Mouse (Mus musculus) CH12.LX (cell line): ENCODE results near the gene Suco. TPM values are rescaled to one million over a fixed set of nuclear protein-coding genes. Genes with fewer than 3 reads are reported as not detected.

Source experiments
- DNase-seq: peaks from one replicate; pipeline ENCODE4 v3.0.0-alpha.2; 2013; ENCODE audit errors: extremely low read depth
- H3K27ac ChIP-seq: 2 replicates; pipeline ENCODE4 v1.5.1; 2012; ENCODE audit warnings: low read depth, mild to moderate bottlenecking, control low read depth, moderate library complexity; ENCODE audit not compliant: insufficient read depth
- H3K27me3 ChIP-seq: replicated peaks from 2 replicates; pipeline ENCODE3; 2012; ENCODE audit warnings: inconsistent platforms
- H3K36me3 ChIP-seq, 2 experiments: replicated peaks in 1 of 2; 2 replicates each; pipeline versions ENCODE3 to v1.6.1; 2012; ENCODE audit warnings: inconsistent platforms in 1 of 2, low read length in 1 of 2, mild to moderate bottlenecking in 1 of 2, mixed read lengths in 1 of 2, moderate library complexity in 1 of 2; ENCODE audit not compliant: control insufficient read depth in 1 of 2, insufficient read depth in 1 of 2
- H3K4me1 ChIP-seq, 2 experiments: 2 replicates each; pipeline ENCODE4 v1.6.1; 2012; ENCODE audit warnings: inconsistent platforms in 1 of 2, moderate library complexity in 1 of 2; ENCODE audit not compliant: insufficient read depth in 2 of 2, control insufficient read depth in 1 of 2
- H3K4me2 ChIP-seq: 2 replicates; pipeline ENCODE4 v1.6.1; 2012; ENCODE audit warnings: low read depth, mild to moderate bottlenecking, control low read depth; ENCODE audit not compliant: poor library complexity, insufficient read depth, severe bottlenecking
- H3K4me3 ChIP-seq, 3 experiments: fragments of 150-350 bp in 1 of 3; sonication (generic) in 1 of 3; replicated peaks in 1 of 3; 2 replicates each; pipeline versions ENCODE3 to v1.5.1; 2011 to 2012; ENCODE audit warnings: low read depth in 2 of 3, low read length in 2 of 3, mild to moderate bottlenecking in 2 of 3, moderate library complexity in 2 of 3, control low read depth in 1 of 3, improper control_type of control experiment in 1 of 3, inconsistent platforms in 1 of 3, mixed read lengths in 1 of 3; ENCODE audit not compliant: poor library complexity in 1 of 3
- H3K79me2 ChIP-seq: replicated peaks from 2 replicates; pipeline ENCODE4 v1.6.1; 2012; ENCODE audit warnings: mild to moderate bottlenecking, moderate library complexity; ENCODE audit not compliant: control insufficient read depth, poor library complexity, insufficient read depth, severe bottlenecking; ENCODE audit errors: extremely low read depth
- H3K9ac ChIP-seq: 2 replicates; pipeline ENCODE4 v1.6.1; 2012; ENCODE audit warnings: low read depth, mild to moderate bottlenecking, control low read depth, moderate library complexity; ENCODE audit not compliant: insufficient read depth
- H3K9me3 ChIP-seq: replicated peaks from 2 replicates; pipeline ENCODE3; 2012; ENCODE audit warnings: low read length, inconsistent platforms, mixed read lengths
- BHLHE40 ChIP-seq: IDR thresholded peaks from 2 replicates; pipeline ENCODE4 v1.6.1; 2011; ENCODE audit warnings: mild to moderate bottlenecking, low read depth, low read length, improper control_type of control experiment
- CHD1 ChIP-seq: IDR thresholded peaks from 2 replicates; pipeline ENCODE4 v1.6.1; 2012; ENCODE audit warnings: low read depth, low read length, improper control_type of control experiment, inconsistent platforms
- CHD2 ChIP-seq: IDR thresholded peaks from 2 replicates; pipeline ENCODE4 v1.6.1; 2011; ENCODE audit warnings: low read length, improper control_type of control experiment
- CTCF ChIP-seq, 2 experiments: IDR thresholded peaks in 1 of 2; conservative IDR thresholded peaks in 1 of 2; 2 replicates each; pipeline ENCODE4 v1.5.1; 2011 to 2012; ENCODE audit warnings: low read depth in 2 of 2, low read length in 2 of 2, improper control_type of control experiment in 1 of 2, inconsistent platforms in 1 of 2, mild to moderate bottlenecking in 1 of 2, moderate library complexity in 1 of 2
- E2F4 ChIP-seq: IDR thresholded peaks from 2 replicates; pipeline ENCODE4 v1.6.1; 2011; ENCODE audit warnings: low read depth, low read length, improper control_type of control experiment; ENCODE audit not compliant: insufficient replicate concordance
- EP300 ChIP-seq: IDR thresholded peaks from 2 replicates; pipeline ENCODE4 v1.6.1; 2011; ENCODE audit warnings: low read length, improper control_type of control experiment
- ETS1 ChIP-seq: conservative IDR thresholded peaks from 2 replicates; pipeline ENCODE4 v1.6.1; 2012; ENCODE audit warnings: low read depth, mild to moderate bottlenecking, inconsistent platforms, low read length, improper control_type of control experiment, moderate library complexity
- GABPA ChIP-seq: IDR thresholded peaks from 2 replicates; pipeline ENCODE4 v1.6.1; 2012; ENCODE audit warnings: low read depth, low read length, improper control_type of control experiment, inconsistent platforms; ENCODE audit not compliant: insufficient replicate concordance
- HCFC1 ChIP-seq: IDR thresholded peaks from 2 replicates; pipeline ENCODE4 v1.6.1; 2012; ENCODE audit warnings: low read depth, mild to moderate bottlenecking, inconsistent platforms, low read length, improper control_type of control experiment
- IRF4 ChIP-seq: IDR thresholded peaks from 2 replicates; pipeline ENCODE4 v1.6.1; 2014; ENCODE audit warnings: low read depth, mild to moderate bottlenecking, inconsistent platforms, low read length, improper control_type of control experiment
- KAT2A ChIP-seq: IDR thresholded peaks from 2 replicates; pipeline ENCODE4 v1.6.1; 2012; ENCODE audit warnings: low read length, improper control_type of control experiment, inconsistent platforms; ENCODE audit not compliant: insufficient replicate concordance
- MAFK ChIP-seq: IDR thresholded peaks from 2 replicates; pipeline ENCODE4 v1.6.1; 2011; ENCODE audit warnings: low read length, improper control_type of control experiment; ENCODE audit not compliant: insufficient replicate concordance
- MAX ChIP-seq: IDR thresholded peaks from 2 replicates; pipeline ENCODE4 v1.6.1; 2011; ENCODE audit warnings: low read length, improper control_type of control experiment
- MAZ ChIP-seq: IDR thresholded peaks from 2 replicates; pipeline ENCODE4 v1.6.1; 2012; ENCODE audit warnings: low read depth, mild to moderate bottlenecking, inconsistent platforms, low read length, improper control_type of control experiment, moderate library complexity
- MEF2A ChIP-seq: IDR thresholded peaks from 2 replicates; pipeline ENCODE4 v1.6.1; 2014; ENCODE audit warnings: low read depth, mild to moderate bottlenecking, inconsistent platforms, low read length, improper control_type of control experiment, borderline replicate concordance
- MXI1 ChIP-seq: IDR thresholded peaks from 2 replicates; pipeline ENCODE4 v1.6.1; 2011; ENCODE audit warnings: mild to moderate bottlenecking, low read depth, low read length, improper control_type of control experiment
- MYC ChIP-seq: IDR thresholded peaks from 2 replicates; pipeline ENCODE4 v1.6.1; 2011; ENCODE audit warnings: low read depth, mild to moderate bottlenecking, improper control_type of control experiment, low read length
- NELFE ChIP-seq: IDR thresholded peaks from 2 replicates; pipeline ENCODE4 v1.6.1; 2011; ENCODE audit warnings: low read depth, low read length, improper control_type of control experiment
- PAX5 ChIP-seq: IDR thresholded peaks from 2 replicates; pipeline ENCODE4 v1.6.1; 2012; ENCODE audit warnings: low read length, inconsistent platforms, mixed read lengths
- POLR2A ChIP-seq: IDR thresholded peaks from 2 replicates; pipeline ENCODE4 v1.6.1; 2011; ENCODE audit warnings: low read depth, mild to moderate bottlenecking, improper control_type of control experiment, low read length
- POLR2AphosphoS2 ChIP-seq: IDR thresholded peaks from 2 replicates; pipeline ENCODE4 v1.6.1; 2011; ENCODE audit warnings: low read depth, low read length, improper control_type of control experiment
- RAD21 ChIP-seq: IDR thresholded peaks from 2 replicates; pipeline ENCODE4 v1.6.1; 2011; ENCODE audit warnings: low read depth, mild to moderate bottlenecking, low read length, improper control_type of control experiment, moderate library complexity
- RCOR1 ChIP-seq: conservative IDR thresholded peaks from 2 replicates; pipeline ENCODE4 v1.6.1; 2012; ENCODE audit warnings: low read depth, mild to moderate bottlenecking, inconsistent platforms, low read length, improper control_type of control experiment
- SIN3A ChIP-seq: IDR thresholded peaks from 2 replicates; pipeline ENCODE4 v1.6.1; 2012; ENCODE audit warnings: low read length, improper control_type of control experiment, inconsistent platforms
- SMC3 ChIP-seq: IDR thresholded peaks from 2 replicates; pipeline ENCODE4 v1.6.1; 2011; ENCODE audit warnings: low read depth, low read length, improper control_type of control experiment
- TBP ChIP-seq: conservative IDR thresholded peaks from 2 replicates; pipeline ENCODE4 v1.6.1; 2011; ENCODE audit warnings: low read depth, low read length, improper control_type of control experiment
- UBTF ChIP-seq: IDR thresholded peaks from 2 replicates; pipeline ENCODE4 v1.6.1; 2012; ENCODE audit warnings: low read depth, mild to moderate bottlenecking, inconsistent platforms, low read length, improper control_type of control experiment, moderate library complexity
- USF2 ChIP-seq: conservative IDR thresholded peaks from 2 replicates; pipeline ENCODE4 v1.6.1; 2011; ENCODE audit warnings: low read depth, low read length, improper control_type of control experiment
- ZC3H11A ChIP-seq: IDR thresholded peaks from 2 replicates; pipeline ENCODE4 v1.6.1; 2012; ENCODE audit warnings: low read depth, mild to moderate bottlenecking, inconsistent platforms, low read length, improper control_type of control experiment
- ZKSCAN1 ChIP-seq: IDR thresholded peaks from 2 replicates; pipeline ENCODE4 v1.6.1; 2012; ENCODE audit warnings: low read depth, inconsistent platforms, low read length, improper control_type of control experiment, borderline replicate concordance
- ZMIZ1 ChIP-seq: IDR thresholded peaks from 2 replicates; pipeline ENCODE4 v1.6.1; 2012; ENCODE audit warnings: low read depth, mild to moderate bottlenecking, inconsistent platforms, low read length, improper control_type of control experiment
- ZNF384 ChIP-seq: IDR thresholded peaks from 2 replicates; pipeline ENCODE4 v1.6.1; 2012; ENCODE audit warnings: low read depth, low read length, improper control_type of control experiment, inconsistent platforms
- dilution Hi-C: fragments of 300-500 bp; cut with MboI; formaldehyde crosslinking; loops from 2 replicates; pipeline ENCODE4 v1.14.3; 2020; ENCODE audit warnings: low sequenced_read_pairs; ENCODE audit not compliant: extremely low pct_unique_long_range_greater_than_20kb, extremely low pct_ligation_motif_present
- in situ Hi-C: fragments of 300-500 bp; cut with MboI; formaldehyde crosslinking; loops from 3 replicates; pipeline ENCODE4 v1.14.3; 2019; ENCODE audit warnings: low sequenced_read_pairs, low pct_ligation_motif_present, low pct_unique_long_range_greater_than_20kb, mixed read lengths
- polyA plus RNA-seq: library from polyadenylated mRNA; unstranded; fragments of >175 nt; gene quantifications from 2 replicates; pipeline ENCODE4 v1.2.1, GENCODE M21; 2012; ENCODE audit warnings: low read depth; ENCODE audit not compliant: insufficient read length
- total RNA-seq, 2 experiments: library from RNA; depleted of rRNA; stranded (reverse); fragments of 300-350 nt in 1 of 2; fragments of >200 nt in 1 of 2; gene quantifications; 2 replicates each; pipeline ENCODE4 v1.2.3; 2012 to 2014

Gene Suco
- total and polyA plus RNA-seq, 3 experiments, result 21.8 to 41.9 (median 36.1) TPM

DNA sequence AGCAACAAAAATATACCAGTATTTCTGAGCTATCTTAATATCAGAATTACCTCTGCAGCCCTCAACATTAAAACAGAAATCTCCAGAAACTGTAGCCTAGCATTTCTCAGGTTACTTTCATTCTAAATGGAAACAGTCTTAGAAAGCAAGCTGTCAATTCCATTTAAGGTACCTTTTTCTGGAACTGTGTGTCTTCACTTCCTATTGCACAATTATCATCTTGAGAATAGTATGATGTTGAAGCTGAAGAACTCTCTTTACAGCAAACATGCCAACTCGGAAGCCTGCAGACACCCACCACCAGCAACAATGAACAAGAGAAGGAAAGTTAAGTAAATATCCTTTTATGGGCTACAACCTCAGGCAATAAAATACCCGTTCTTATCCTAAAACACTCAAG is 12.7 kb downstream of the Suco start:
- Histone ChIP-seq H3K4me3 (no peak overlapping the region), H3K4me1 (peaks cover 0 to 46% of the 10 kb centered on the region in 2 experiments; a peak in 2 of 4 replicates), H3K36me3 (peaks cover 0 to 26% of the 10 kb centered on the region in 2 experiments), H3K9ac (no peak overlapping the region), H3K79me2 (peaks cover 34% of the 10 kb centered on the region), H3K4me2 (no peak overlapping the region), H3K27me3 (no peaks in the 10 kb centered on the region), H3K27ac (no peak overlapping the region), H3K9me3 (no peaks in the 10 kb centered on the region)
- in situ Hi-C loops, result no loop called here
- TF ChIP-seq BHLHE40 (no peak), UBTF (no peak), MYC (no peak), MAFK (no peak), ETS1 (no peak), EP300 (no peak), MEF2A (no peak), CHD1 (no peak), IRF4 (no peak), MAZ (no peak)
- dilution Hi-C loops, result no loop called here
- DNase-seq, result no peak

DNA sequence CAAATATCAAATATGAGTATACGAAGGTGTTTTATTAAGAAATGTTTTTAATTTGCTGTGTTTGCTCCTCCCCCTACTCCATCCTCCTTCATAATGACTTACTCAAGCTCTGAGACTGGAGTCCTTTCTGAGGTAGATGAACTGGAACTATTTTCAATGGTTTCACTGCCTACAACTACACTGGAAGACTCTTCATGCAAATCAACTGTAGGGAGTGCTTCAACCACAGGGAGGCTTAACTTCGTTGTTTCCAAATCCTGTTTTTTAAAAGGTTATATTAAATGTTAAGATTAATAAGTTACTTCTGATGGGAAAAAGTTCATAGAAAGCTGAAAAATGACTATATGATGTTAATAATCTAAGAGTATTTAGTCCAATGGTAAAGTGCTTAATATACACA is 17.2 kb downstream of the Suco start:
- peaks cover 13 to 53% of the 10 kb centered on the region in 2 experiments for H3K36me3 ChIP-seq
- DNase-seq, result peak; percentile 66
- no peaks in the 10 kb centered on the region for H3K27me3 ChIP-seq
- H3K4me3 ChIP-seq, result no peak overlapping the region
- H3K4me2 ChIP-seq, result no peak overlapping the region
- in situ Hi-C loops (no loop called here), dilution Hi-C loops (no loop called here)
- H3K9me3 ChIP-seq, result no peaks in the 10 kb centered on the region
- H3K4me1 ChIP-seq, result peaks cover 0 to 26% of the 10 kb centered on the region in 2 experiments; a peak in 2 of 4 replicates
- H3K27ac ChIP-seq, result no peak overlapping the region
- H3K9ac ChIP-seq, result no peak overlapping the region
- H3K79me2 ChIP-seq, result peaks cover 14% of the 10 kb centered on the region
- TF ChIP-seq USF2 (no peak), RCOR1 (no peak), MAX (no peak), ZC3H11A (no peak), MAFK (no peak), MAZ (no peak), CTCF (conservative IDR thresholded peaks at IDR 0.05 in 1 of 2, IDR thresholded peaks at IDR 0.05 in 1 of 2; ENCODE audit: low read depth in 2 of 2, low read length in 2 of 2) (peak in 1 of 2 experiments; percentile 28; a peak in 2 of 4 replicates), ZKSCAN1 (no peak), NELFE (no peak), MYC (no peak), ZMIZ1 (no peak), SMC3 (peak; percentile 34), PAX5 (no peak), POLR2A (no peak), RAD21 (peak; percentile 11), IRF4 (no peak), MEF2A (no peak), CHD1 (no peak), POLR2AphosphoS2 (no peak), GABPA (no peak), UBTF (no peak), CHD2 (no peak), ETS1 (no peak), KAT2A (no peak), E2F4 (no peak), TBP (no peak), EP300 (peak; percentile 53; the same call in 1 of the 2 replicates), MXI1 (no peak), SIN3A (no peak), HCFC1 (no peak), BHLHE40 (no peak), ZNF384 (no peak)
